Mouse (Mus musculus) lung, embryonic 15.5 days (tissue): ENCODE data around the gene Gm21060. TPM values are rescaled to one million over a fixed set of nuclear protein-coding genes. Genes with fewer than 3 reads are reported as not detected.
A peak's percentile ranks its signal among the peaks of the same experiment; 100 is the strongest.
"Not testable (repeated sequence)": the region's sequence is repeated elsewhere in the genome, so short reads cannot be mapped to it uniquely, and the experiment has no call there.

Source experiments
- ATAC-seq: fragments of 200-750 bp; cut with Nextera tagmentation; 2 replicates; pipeline ENCODE4 v1.8.0; 2017; ENCODE audit warnings: moderate number of reproducible peaks, borderline replicate concordance; ENCODE audit not compliant: low FRiP score, low TSS enrichment; ENCODE audit errors: extremely low read depth
- H3K27ac ChIP-seq: fragments of 300-500 bp; sonication (generic); 2 replicates; pipeline ENCODE4 v1.5.1; 2015; ENCODE audit warnings: moderate library complexity, mild to moderate bottlenecking, inconsistent platforms
- H3K27me3 ChIP-seq: fragments of 300-500 bp; sonication (generic); 2 replicates; pipeline ENCODE4 v1.6.1; 2015; ENCODE audit warnings: inconsistent platforms
- H3K36me3 ChIP-seq: fragments of 300-500 bp; sonication (generic); 2 replicates; pipeline ENCODE4 v1.6.1; 2015; ENCODE audit warnings: inconsistent platforms
- H3K4me1 ChIP-seq: fragments of 300-500 bp; sonication (generic); 2 replicates; pipeline ENCODE4 v1.6.1; 2015; ENCODE audit warnings: inconsistent platforms
- H3K4me2 ChIP-seq: fragments of 300-500 bp; sonication (generic); 2 replicates; pipeline ENCODE4 v1.6.1; 2015; ENCODE audit warnings: inconsistent platforms, mild to moderate bottlenecking, moderate library complexity
- H3K4me3 ChIP-seq: fragments of 300-500 bp; sonication (generic); 2 replicates; pipeline ENCODE4 v1.5.1; 2015; ENCODE audit warnings: mild to moderate bottlenecking, inconsistent platforms
- H3K9ac ChIP-seq: fragments of 300-500 bp; sonication (generic); 2 replicates; pipeline ENCODE4 v1.6.1; 2015; ENCODE audit warnings: inconsistent platforms
- H3K9me3 ChIP-seq: fragments of 300-500 bp; sonication (generic); 2 replicates; pipeline ENCODE4 v1.6.1; 2016; ENCODE audit warnings: inconsistent platforms
- WGBS: fragments of 180-500 bp; shearing (Covaris S2); methylation state at CpG from one replicate; pipeline ENCODE4 v1.1.7; 2015; 5-methylcytosine and 5-hydroxymethylcytosine counted together
- polyA plus RNA-seq: library from polyadenylated mRNA; unstranded; fragments of >200 nt; fragmentation: Nextera tagmentation; extraction: Ambion mirVana; gene quantifications from 2 replicates; pipeline ENCODE4 v1.2.1, GENCODE M21; 2015

Gene Gm21060
- polyA plus RNA-seq, 1 experiment from 2014 or later: not detected

- H3K9me3 ChIP-seq: no peaks in the 10 kb centered on the region
- WGBS: 10% methylated on average over 3 of the region's 3 CpGs
- H3K4me3 ChIP-seq: no peak overlapping the region
- H3K4me2 ChIP-seq: 0 out of 2 replicates have a peak overlapping the region, but pooled peaks have one; percentile 13
- no peaks in the 10 kb centered on the region for H3K27me3 ChIP-seq
- no peaks in the 10 kb centered on the region; the same call in 1 of the 2 replicates for H3K4me1 ChIP-seq
- H3K9ac ChIP-seq: no peak overlapping the region
- ATAC-seq: no peak; the same call in 1 of the 2 replicates
- no peak overlapping the region for H3K27ac ChIP-seq
- no peaks in the 10 kb centered on the region for H3K36me3 ChIP-seq
Observed at GRCm38 (mm10) chr19:61265349-61266245, 31.3 kb downstream of the Gm21060 start.

GRCm38 (mm10) chr19:61264933-61265332 lies 31.9 kb downstream of the Gm21060 start:
- Histone ChIP-seq H3K4me1 (no peaks in the 10 kb centered on the region; the same call in 1 of the 2 replicates), H3K9ac (no peak overlapping the region), H3K27ac (no peak overlapping the region), H3K4me3 (no peak overlapping the region), H3K9me3 (no peaks in the 10 kb centered on the region), H3K4me2 (no peak overlapping the region), H3K27me3 (no peaks in the 10 kb centered on the region), H3K36me3 (no peaks in the 10 kb centered on the region)
- ATAC-seq: no peak

- H3K9ac ChIP-seq: no peak overlapping the region
- no peaks in the 10 kb centered on the region for H3K36me3 ChIP-seq
- no peak overlapping the region for H3K4me2 ChIP-seq
- no peak for ATAC-seq
- H3K4me3 ChIP-seq: no peak overlapping the region
- no peaks in the 10 kb centered on the region; the same call in 1 of the 2 replicates for H3K4me1 ChIP-seq
- H3K9me3 ChIP-seq: no peaks in the 10 kb centered on the region
- no peaks in the 10 kb centered on the region for H3K27me3 ChIP-seq
- no peak overlapping the region for H3K27ac ChIP-seq
- 71% methylated on average over 1 of the region's 1 CpGs for WGBS
Observed at GRCm38 (mm10) chr19:61264227-61264626, 32.6 kb downstream of the Gm21060 start.

- Histone ChIP-seq H3K9ac (no peak overlapping the region), H3K27ac (no peak overlapping the region), H3K4me3 (no peak overlapping the region), H3K27me3 (no peaks in the 10 kb centered on the region), H3K36me3 (no peaks in the 10 kb centered on the region), H3K4me2 (no peak overlapping the region), H3K4me1 (no peaks in the 10 kb centered on the region; the same call in 1 of the 2 replicates), H3K9me3 (no peaks in the 10 kb centered on the region)
- WGBS: 73% methylated on average over 1 of the region's 1 CpGs
- ATAC-seq: no peak
Observed at GRCm38 (mm10) chr19:61261241-61261640, 35.6 kb downstream of the Gm21060 start.

GRCm38 (mm10) chr19:61257733-61258132 lies 39.1 kb downstream of the Gm21060 start:
- Histone ChIP-seq H3K27ac (no peak overlapping the region), H3K9me3 (no peaks in the 10 kb centered on the region), H3K4me3 (no peak overlapping the region), H3K4me1 (no peaks in the 10 kb centered on the region), H3K4me2 (no peak overlapping the region), H3K9ac (no peak overlapping the region), H3K36me3 (no peaks in the 10 kb centered on the region), H3K27me3 (no peaks in the 10 kb centered on the region)
- no peak for ATAC-seq
- 91% methylated on average over 18 of the region's 18 CpGs for WGBS

GRCm38 (mm10) chr19:61256166-61256887 lies 40.5 kb downstream of the Gm21060 start:
- Histone ChIP-seq H3K36me3 (no peaks in the 10 kb centered on the region), H3K4me3 (no peak overlapping the region), H3K4me2 (no peak overlapping the region), H3K9ac (no peak overlapping the region), H3K4me1 (no peaks in the 10 kb centered on the region), H3K9me3 (no peaks in the 10 kb centered on the region), H3K27me3 (no peaks in the 10 kb centered on the region), H3K27ac (no peak overlapping the region)
- no peak for ATAC-seq
- 67% methylated on average over 7 of the region's 7 CpGs for WGBS

- H3K36me3 ChIP-seq, ATAC-seq, H3K27ac ChIP-seq, H3K9ac ChIP-seq, H3K9me3 ChIP-seq, H3K4me1 ChIP-seq, H3K4me2 ChIP-seq, H3K4me3 ChIP-seq, H3K27me3 ChIP-seq: not testable (repeated sequence)
- WGBS: 73% methylated on average over 4 of the region's 4 CpGs
Observed at GRCm38 (mm10) chr19:61247334-61247733, 49.5 kb downstream of the Gm21060 start.

Other genes starting within 250 kb of the Gm21060 start
- 35.0 and 35.5 TPM in 2 replicates for gene Zfp950, start 156.2 kb downstream of the Gm21060 start, polyA plus RNA-seq
- gene Gm7102, start 120.8 kb downstream of the Gm21060 start, polyA plus RNA-seq: 0.14 and 0.15 TPM in 2 replicates
- not detected in 2 replicates for gene Gm6020, start 113.2 kb downstream of the Gm21060 start, polyA plus RNA-seq
- gene Csf2ra, start 68.6 kb downstream of the Gm21060 start, polyA plus RNA-seq: 26.8 and 32.5 TPM in 2 replicates